Mouse (Mus musculus): ENCODE measurements around the gene Muc15.

DNA sequence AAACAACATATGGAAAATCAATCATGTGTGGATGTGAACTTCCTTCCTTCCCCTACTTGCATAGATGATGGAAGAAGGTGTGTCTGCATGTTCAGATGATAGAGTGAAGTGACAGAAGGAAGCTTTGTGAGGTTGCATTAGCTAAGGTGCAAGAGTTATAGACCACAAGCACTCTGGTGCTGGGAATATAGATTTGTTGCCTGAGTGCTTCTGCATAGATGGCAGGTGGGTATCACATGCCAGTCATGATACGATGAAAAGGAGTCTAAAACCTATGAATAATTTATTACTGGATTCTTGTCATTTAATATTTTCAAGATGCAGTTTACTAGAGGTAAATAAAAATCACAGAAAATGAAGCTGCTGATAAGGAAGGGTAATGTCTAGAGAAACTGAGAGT, 18.6 kb downstream of the Muc15 start:
- no peak for TF ChIP-seq POLR2A (IDR thresholded peaks at IDR 0.05; ENCODE audit: borderline replicate concordance, extremely low read depth, low read depth, low read length)
- TF ChIP-seq CTCF (IDR thresholded peaks at IDR 0.05; ENCODE audit: insufficient read depth, low read length): no peak

All from lung, adult 2 months (tissue).